Mouse (Mus musculus) layer of hippocampus, postnatal 14 days (tissue): Measurements from ENCODE around the gene BC004004. TPM values are rescaled to one million over a fixed set of nuclear protein-coding genes. Genes with fewer than 3 reads are reported as not detected.
"Not testable (repeated sequence)": the region's sequence is repeated elsewhere in the genome, so short reads cannot be mapped to it uniquely, and the experiment has no call there.

Experiments
- DNase-seq, 2 experiments: peaks; one replicate each; pipeline ENCODE4 v3.0.0; 2021 to 2022; ENCODE audit warnings: low spot score in 2 of 2, mixed read lengths in 1 of 2
- total RNA-seq, 2 experiments: library from RNA; stranded (reverse); gene quantifications; 2 replicates each; pipeline ENCODE4 v1.2.3; 2021

The BC004004 gene
- total RNA-seq, 2 experiments from 2014 or later, result 88.1 to 93.8 TPM

- peak; percentile 66 for DNase-seq
Observed at GRCm38 (mm10) chr17:29259489-29259888, 9.1 kb upstream of the BC004004 start.

GRCm38 (mm10) chr17:29260501-29260900 is 8.1 kb upstream of the BC004004 start:
- no peak for DNase-seq

GRCm38 (mm10) chr17:29261603-29262258 is 6.9 kb upstream of the BC004004 start:
- no peak for DNase-seq

DNA sequence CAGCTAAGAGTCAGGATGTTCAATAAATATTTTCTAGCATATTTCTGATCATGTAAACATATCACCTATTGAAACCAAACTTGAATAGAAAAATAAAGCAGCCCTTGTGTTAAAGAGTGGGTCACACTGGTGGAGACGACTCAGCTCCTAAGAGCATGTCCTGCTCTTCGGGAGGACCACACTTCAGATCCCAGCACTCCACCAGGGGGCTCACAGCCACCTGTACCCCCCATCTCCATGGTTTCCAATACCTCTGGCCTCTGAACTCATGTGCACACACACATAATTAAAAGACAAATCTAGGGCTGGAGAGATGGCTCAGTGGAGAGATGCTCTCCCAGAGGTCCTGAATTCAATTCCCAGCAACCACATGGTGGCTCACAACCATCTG is 6.3 kb upstream of the BC004004 start:
- DNase-seq, result no peak

DNA sequence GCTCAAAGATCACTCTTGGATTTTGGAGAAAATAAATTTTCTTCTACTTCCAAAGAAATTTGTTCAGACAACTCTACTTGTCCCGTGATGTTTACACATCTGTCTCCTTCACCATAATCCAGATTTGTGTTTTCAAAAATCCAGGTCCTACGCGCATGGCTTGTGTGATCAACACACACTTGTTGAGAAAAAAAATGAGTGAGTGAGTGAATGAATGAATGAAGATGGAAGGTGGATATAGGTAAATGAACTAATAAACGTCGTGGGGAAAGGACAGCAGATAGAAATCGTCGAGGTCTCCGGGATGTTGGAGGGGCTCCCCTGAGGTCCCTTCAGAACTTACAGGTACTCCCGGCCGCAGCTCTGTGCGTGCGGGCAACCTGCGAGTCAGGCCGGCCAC is 5.2 kb upstream of the BC004004 start:
- DNase-seq, result no peak

GRCm38 (mm10) chr17:29263840-29264633 is 4.6 kb upstream of the BC004004 start, which contains the start of gene Ppil1:
Gene Ppil1, minus strand, starts transcription at chr17:29264186.
- peak; percentile 75 to 88 for DNase-seq

GRCm38 (mm10) chr17:29264760-29265159 is 3.8 kb upstream of the BC004004 start:
- DNase-seq, result no peak

- DNase-seq, result not testable (repeated sequence)
Observed at GRCm38 (mm10) chr17:29267040-29267439, 1.5 kb upstream of the BC004004 start.

- DNase-seq, result no peak
Observed at GRCm38 (mm10) chr17:29267931-29268681, 482 bp upstream of the BC004004 start.

GRCm38 (mm10) chr17:29269349-29269706 is 740 bp downstream of the BC004004 start:
- DNase-seq, result no peak

DNA sequence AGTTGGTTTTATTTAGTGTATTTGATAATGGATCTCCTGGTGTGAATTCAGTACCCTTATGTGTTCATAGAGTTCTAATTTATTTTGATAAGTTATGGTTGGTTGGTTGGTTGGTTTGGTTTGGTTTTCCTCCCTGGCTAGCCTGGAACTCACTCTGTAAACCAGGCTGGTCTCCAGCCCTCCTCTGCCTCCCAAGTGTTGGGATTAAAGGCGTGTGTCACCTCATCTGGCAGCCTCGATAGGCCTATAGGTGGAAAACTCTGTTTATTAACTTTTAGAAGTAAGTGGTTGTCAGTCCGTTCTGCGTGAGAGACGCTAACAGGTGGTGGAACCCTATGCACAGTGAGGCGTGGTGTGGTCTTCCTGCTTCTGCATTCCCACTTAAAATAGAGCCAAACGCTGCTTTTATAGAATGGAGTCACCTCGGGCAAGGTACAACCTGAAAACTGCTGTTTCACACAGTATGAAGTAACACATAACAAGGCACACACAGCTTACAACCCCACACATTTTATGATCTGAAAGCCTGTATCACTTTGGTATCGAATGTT is 1.6 kb downstream of the BC004004 start:
- no peak for DNase-seq

GRCm38 (mm10) chr17:29273156-29273555 is 4.6 kb downstream of the BC004004 start:
- no peak for DNase-seq

DNA sequence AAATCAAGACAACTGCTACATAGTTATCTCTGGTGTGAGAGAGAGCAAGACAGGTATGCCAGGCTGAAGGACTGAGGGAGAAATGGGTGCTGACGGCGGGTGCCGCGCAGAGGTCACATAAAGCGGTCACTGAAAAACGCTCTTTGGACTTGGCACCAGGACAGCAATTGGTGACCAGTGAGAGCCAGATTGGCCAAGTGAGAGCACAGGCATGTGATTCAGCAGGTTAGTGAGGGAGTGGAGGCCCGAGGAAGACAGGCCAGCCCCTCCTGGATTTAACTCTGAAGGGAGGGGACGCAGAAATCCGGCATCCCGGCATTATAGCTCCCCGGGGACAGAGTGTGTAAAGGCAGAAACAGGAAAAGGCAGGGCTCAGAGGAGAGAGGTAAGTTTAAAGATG is 5.3 kb downstream of the BC004004 start:
- no peak for DNase-seq

GRCm38 (mm10) chr17:29280422-29280821 is 11.8 kb downstream of the BC004004 start:
- no peak for DNase-seq

- no peak for DNase-seq
Observed at GRCm38 (mm10) chr17:29281541-29281940, 13.0 kb downstream of the BC004004 start.

DNA sequence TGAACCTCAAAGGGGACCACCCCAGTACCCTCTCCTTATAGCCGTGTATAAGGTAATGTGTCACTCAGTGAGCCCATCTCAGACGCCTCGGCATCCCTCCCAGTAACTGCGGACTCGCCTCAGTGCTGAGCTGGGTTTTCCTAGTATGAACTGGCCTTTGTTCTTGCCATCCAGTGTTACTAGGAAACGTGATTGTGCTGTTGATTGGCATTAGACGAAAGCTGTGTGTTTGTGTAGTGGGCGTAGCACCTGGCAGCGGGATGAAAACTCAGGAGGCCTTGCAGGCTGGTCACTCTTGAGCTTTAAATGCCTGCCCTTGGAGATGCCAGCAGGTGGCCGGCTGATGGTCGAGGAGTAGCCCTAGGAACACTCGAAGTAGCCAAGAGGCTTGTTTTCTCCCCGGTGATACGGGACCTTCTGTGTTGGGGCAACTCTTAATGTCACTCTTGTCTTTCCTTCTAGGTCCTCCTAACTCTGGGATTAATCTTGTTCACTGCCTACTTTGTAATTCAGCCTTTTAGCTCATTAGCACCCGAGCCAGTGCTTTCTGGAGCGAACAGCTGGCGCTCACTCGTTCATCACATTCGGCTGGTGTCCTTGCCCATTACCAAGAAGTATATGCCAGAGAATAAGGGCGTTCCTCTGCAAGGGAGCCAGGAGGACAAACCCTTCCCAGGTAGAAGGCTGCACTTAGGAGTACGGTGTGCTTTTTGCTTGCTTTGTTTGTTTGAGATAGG is 13.8 kb downstream of the BC004004 start:
- peak in 1 of 2 experiments; percentile 42 for DNase-seq

- DNase-seq, result no peak
Observed at GRCm38 (mm10) chr17:29291793-29292192, 23.2 kb downstream of the BC004004 start.

- DNase-seq, result no peak
Observed at GRCm38 (mm10) chr17:29292996-29293395, 24.4 kb downstream of the BC004004 start.

DNA sequence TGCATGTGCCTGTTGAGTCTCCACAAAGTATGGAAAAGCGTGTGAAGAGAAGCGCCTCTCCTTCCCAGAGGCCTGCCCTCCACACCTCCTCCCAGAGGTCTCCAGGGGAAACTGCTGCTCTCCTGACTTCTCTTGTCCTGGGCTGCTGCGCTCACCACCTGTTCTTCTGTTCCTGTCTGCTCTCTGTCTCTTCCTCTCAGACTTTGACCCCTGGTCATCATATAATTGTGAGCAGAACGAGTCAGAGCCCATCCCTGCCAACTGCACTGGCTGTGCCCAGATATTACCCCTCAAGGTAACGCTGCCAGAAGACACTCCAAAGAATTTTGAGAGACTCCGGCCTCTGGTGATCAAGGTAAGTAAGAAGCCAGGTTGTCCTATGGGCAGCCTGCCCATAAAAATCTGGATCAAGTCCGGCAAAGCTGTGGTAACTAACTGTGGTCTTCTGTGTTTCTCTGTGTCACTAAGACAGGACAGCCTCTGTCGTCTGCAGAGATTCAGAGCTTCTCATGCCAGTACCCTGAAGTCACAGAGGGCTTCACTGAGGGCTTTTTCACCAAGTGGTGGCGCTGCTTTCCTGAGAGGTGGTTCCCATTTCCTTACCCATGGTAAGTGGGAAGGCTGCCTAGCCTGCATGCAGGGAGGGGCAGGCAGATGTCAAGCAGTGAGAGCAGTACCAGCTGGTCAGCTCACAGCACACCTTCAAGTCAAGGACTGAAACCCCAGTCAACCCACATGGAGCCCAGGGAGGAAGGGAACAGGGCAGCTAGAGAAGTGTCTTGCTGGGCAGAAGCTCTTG is 25.4 kb downstream of the BC004004 start:
- no peak for DNase-seq

DNA sequence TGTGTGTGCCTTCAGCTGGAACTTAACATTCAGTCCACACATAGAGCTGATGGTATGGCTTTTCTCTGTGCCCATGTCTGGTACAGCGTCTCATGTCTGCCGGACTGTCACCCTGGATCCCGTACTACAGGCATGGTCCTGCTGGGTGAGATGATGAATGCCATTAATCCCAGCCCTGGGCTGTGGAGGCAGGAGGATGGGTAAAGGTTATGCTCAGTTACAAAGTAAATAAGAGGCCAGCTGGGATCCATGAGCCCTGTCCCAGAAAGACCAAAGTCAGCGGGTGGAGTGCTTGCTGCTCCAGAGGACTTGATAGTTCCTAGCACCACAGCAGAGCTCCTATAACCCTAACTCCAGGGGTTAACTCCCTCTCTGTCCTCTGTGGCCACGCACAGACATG is 27.2 kb downstream of the BC004004 start:
- DNase-seq, result no peak
